Mouse (Mus musculus) ES-Bruce4 (cell line): ENCODE measurements around the gene Galr2.

ENCODE experiments used
- CTCF ChIP-seq: IDR thresholded peaks from one replicate; pipeline ENCODE4 v1.8.1; 2011; ENCODE audit warnings: low read depth, low read length
- POLR2A ChIP-seq: IDR thresholded peaks from one replicate; pipeline ENCODE4 v1.8.1; 2011; ENCODE audit warnings: low read length; ENCODE audit not compliant: insufficient read depth

- TF ChIP-seq CTCF (no peak), POLR2A (no peak)
These were observed 7.9 kb upstream of the Galr2 start for GRCm38 (mm10) chr11:116272589-116273468.
